ENCODE assay signal across 8 mouse cellular contexts in genomic region chr9:37430582-37430981, GRCm38 (mm10). TPM values are rescaled to one million over a fixed set of nuclear protein-coding genes. Genes with fewer than 3 reads are reported as not detected.
DNase-seq lines count a peak whose midpoint lies in the region; ATAC-seq lines count a peak whose summit lies in the region.

No protein-coding gene starts in this region.

- no peaks in the 10 kb centered on the region for H3K9me3 ChIP-seq in hindbrain, embryonic 12.5 days (replicated peaks)

- H3K4me1 ChIP-seq in hindbrain, embryonic 12.5 days, result peaks cover 23% of the 10 kb centered on the region

- DNase-seq in NIH3T3 (ENCODE audit: low read depth), result peak; percentile 91
- DNase-seq in cerebellum, adult 9-10 months, result peak; percentile 83
- peak; percentile 89 to 92 for DNase-seq in frontal cortex, postnatal 14 days (ENCODE audit: low spot score in 2 of 2)
- peak; percentile 95 to 96 for DNase-seq in layer of hippocampus, postnatal 10 days (ENCODE audit: low spot score in 2 of 2)
- peak; percentile 82 for DNase-seq in lung, postnatal 25 days (ENCODE audit: low spot score)
- peak; percentile 96 for DNase-seq in retina, embryonic 14.5 days (ENCODE audit: low spot score)
- DNase-seq in thymus, postnatal 36 days, result peak; percentile 72 to 75

- H3K4me3 ChIP-seq in hindbrain, embryonic 12.5 days, result peak overlapping the region; percentile 41

- peak overlapping the region; percentile 62 for H3K4me2 ChIP-seq in hindbrain, embryonic 12.5 days (replicated peaks)

- no peak overlapping the region; the same call in 1 of the 2 replicates for H3K9ac ChIP-seq in hindbrain, embryonic 12.5 days

- peaks cover 89% of the 10 kb centered on the region for H3K27me3 ChIP-seq in hindbrain, embryonic 12.5 days

- under 1% methylated on average over 12 of the region's 12 CpGs for WGBS in hindbrain, embryonic 12.5 days

- H3K27ac ChIP-seq in hindbrain, embryonic 12.5 days, result peak overlapping the region; percentile 41

- H3K36me3 ChIP-seq in hindbrain, embryonic 12.5 days, result no peaks in the 10 kb centered on the region

- ATAC-seq in hindbrain, embryonic 12.5 days (ENCODE audit: low FRiP score), result peak; percentile 63

RNA-seq across cellular contexts. Expression of gene Robo3, which starts 2.5 kb away (rescaled TPM):
- polyA plus RNA-seq in hindbrain, embryonic 12.5 days (2016; fragmentation: Nextera tagmentation; extraction: Ambion mirVana), result 155 and 187 TPM in 2 replicates
- total RNA-seq in layer of hippocampus, postnatal 10 days (2021), result 10 to 100 TPM; 14.9 to 22.8 TPM

RNA-seq across cellular contexts. Expression of gene Robo4, which starts 28.9 kb away (rescaled TPM):
- 8.0 and 12.0 TPM in 2 replicates for polyA plus RNA-seq in hindbrain, embryonic 12.5 days (2016; fragmentation: Nextera tagmentation; extraction: Ambion mirVana)
- 1 to 10 TPM; 6.9 to 8.3 TPM for total RNA-seq in layer of hippocampus, postnatal 10 days (2021)

RNA-seq across cellular contexts. Expression of gene Msantd2, which starts 58.5 kb away (rescaled TPM):
- 50.7 TPM in 2 replicates for polyA plus RNA-seq in hindbrain, embryonic 12.5 days (2016; fragmentation: Nextera tagmentation; extraction: Ambion mirVana)
- 10 to 100 TPM; 24.5 to 29.1 TPM for total RNA-seq in layer of hippocampus, postnatal 10 days (2021)

Comparison
In these comparisons a context has a peak if more than half of its experiments do, and no peak if none do; other contexts are left out.
1. Peak in every context shown above with its lines: DNase-seq, ATAC-seq, H3K4me3 ChIP-seq and H3K27ac ChIP-seq.